8 mouse cellular contexts compared by ENCODE assay signal in genomic region chr6:116264018-116264651, GRCm38 (mm10). TPM values are rescaled to one million over a fixed set of nuclear protein-coding genes. Genes with fewer than 3 reads are reported as not detected.
DNase-seq lines count a peak whose midpoint lies in the region; ATAC-seq and TF ChIP-seq lines count a peak whose summit lies in the region.

Gene Zfand4 (plus strand): TSS chr6:116264222.

- peak; percentile 91 for DNase-seq in 3134 (ENCODE audit: extremely low read depth, insufficient read length, low spot score)
- peak; percentile 95 to 96 for DNase-seq in adrenal gland, postnatal 36 days
- peak; percentile 91 for DNase-seq in heart, adult 8-10 months (ENCODE audit: low spot score)
- peak; percentile 89 for DNase-seq in kidney, adult 9 months
- DNase-seq in limb, embryonic 14.5 days (ENCODE audit: low spot score): peak; percentile 94
- peak; percentile 94 for DNase-seq in midbrain, postnatal 0 days (ENCODE audit: low spot score)
- peak; percentile 91 to 92 for DNase-seq in spleen, postnatal 14 days (ENCODE audit: low spot score in 2 of 2)

- no peak for TF ChIP-seq POLR2A in limb, embryonic 14.5 days (IDR thresholded peaks at IDR 0.05; ENCODE audit: borderline replicate concordance, extremely low read depth, insufficient read depth, insufficient read length)

- under 1% methylated on average over 55 of the region's 67 CpGs for WGBS in embryonic facial prominence, embryonic 13.5 days
- WGBS in limb, embryonic 14.5 days: under 1% methylated on average over 44 of the region's 67 CpGs
- WGBS in midbrain, postnatal 0 days: under 1% methylated on average over 48 of the region's 67 CpGs

- H3K36me3 ChIP-seq in embryonic facial prominence, embryonic 13.5 days: peaks cover 30% of the 10 kb centered on the region
- H3K36me3 ChIP-seq in limb, embryonic 14.5 days (ENCODE audit: control insufficient read depth, insufficient read depth, low read length): peaks cover 24% of the 10 kb centered on the region
- H3K36me3 ChIP-seq in midbrain, postnatal 0 days (ENCODE audit: insufficient read depth, low read length): peaks cover 15% of the 10 kb centered on the region

- H3K9me3 ChIP-seq in embryonic facial prominence, embryonic 13.5 days: no peaks in the 10 kb centered on the region
- H3K9me3 ChIP-seq in limb, embryonic 14.5 days (ENCODE audit: control insufficient read depth, low read length): no peaks in the 10 kb centered on the region
- no peaks in the 10 kb centered on the region for H3K9me3 ChIP-seq in midbrain, postnatal 0 days (ENCODE audit: low read length)

- peak within 1 kb of the TSS; percentile 71 for H3K27ac ChIP-seq in embryonic facial prominence, embryonic 13.5 days
- H3K27ac ChIP-seq in limb, embryonic 14.5 days (replicated peaks; ENCODE audit: low read depth, low read length): no peak within 1 kb of the TSS
- no peak within 1 kb of the TSS for H3K27ac ChIP-seq in midbrain, postnatal 0 days (ENCODE audit: low read depth, low read length)

- H3K4me2 ChIP-seq in embryonic facial prominence, embryonic 13.5 days: peak within 1 kb of the TSS; percentile 73
- peak within 1 kb of the TSS; percentile 74 for H3K4me2 ChIP-seq in limb, embryonic 14.5 days (replicated peaks; ENCODE audit: low read depth, low read length, severe bottlenecking)
- H3K4me2 ChIP-seq in midbrain, postnatal 0 days (ENCODE audit: low read depth, low read length, poor library complexity, severe bottlenecking): peak within 1 kb of the TSS; percentile 74

- no peak for TF ChIP-seq CTCF in midbrain, postnatal 0 days (IDR thresholded peaks at IDR 0.05)

- peak within 1 kb of the TSS; percentile 81 for H3K9ac ChIP-seq in embryonic facial prominence, embryonic 13.5 days
- peak within 1 kb of the TSS; percentile 71 for H3K9ac ChIP-seq in limb, embryonic 14.5 days (ENCODE audit: low read depth, low read length, severe bottlenecking)
- peak within 1 kb of the TSS; percentile 61 for H3K9ac ChIP-seq in midbrain, postnatal 0 days (replicated peaks; ENCODE audit: low read length, poor library complexity, severe bottlenecking)

- peak within 1 kb of the TSS; percentile 64 for H3K4me3 ChIP-seq in embryonic facial prominence, embryonic 13.5 days
- H3K4me3 ChIP-seq in limb, embryonic 14.5 days (replicated peaks; ENCODE audit: low read length): peak within 1 kb of the TSS; percentile 57
- peak within 1 kb of the TSS; percentile 56 for H3K4me3 ChIP-seq in midbrain, postnatal 0 days (ENCODE audit: low read depth, low read length)

- ATAC-seq in embryonic facial prominence, embryonic 13.5 days (ENCODE audit: insufficient number of reproducible peaks, insufficient read depth, low FRiP score, low TSS enrichment, low read depth): peak; percentile 91
- peak; percentile 98 for ATAC-seq in limb, embryonic 14.5 days (ENCODE audit: low FRiP score, low read depth)
- ATAC-seq in midbrain, postnatal 0 days (ENCODE audit: low FRiP score): peak; percentile 91

- peaks cover 14% of the 10 kb centered on the region for H3K4me1 ChIP-seq in embryonic facial prominence, embryonic 13.5 days
- peaks cover 3% of the 10 kb centered on the region; the same call in 1 of the 2 replicates for H3K4me1 ChIP-seq in limb, embryonic 14.5 days (ENCODE audit: control insufficient read depth, insufficient read depth, low read length)
- H3K4me1 ChIP-seq in midbrain, postnatal 0 days (ENCODE audit: insufficient read depth, low read length): no peaks in the 10 kb centered on the region; the same call in 1 of the 2 replicates

- no peaks in the 10 kb centered on the region for H3K27me3 ChIP-seq in embryonic facial prominence, embryonic 13.5 days
- H3K27me3 ChIP-seq in limb, embryonic 14.5 days (ENCODE audit: control insufficient read depth, insufficient read depth, low read length): no peaks in the 10 kb centered on the region
- H3K27me3 ChIP-seq in midbrain, postnatal 0 days (ENCODE audit: insufficient read depth, low read length): no peaks in the 10 kb centered on the region

RNA-seq across cellular contexts. Expression of gene Zfand4, which starts in this region (rescaled TPM):
- 1 to 10 TPM in 1 of 2 experiments, under 1 TPM in 1; 0.93 to 1.0 TPM for total RNA-seq in adrenal gland, postnatal 36 days (2021)
- polyA plus RNA-seq in embryonic facial prominence, embryonic 13.5 days (2015; fragmentation: Nextera tagmentation; extraction: Ambion mirVana): 9.7 and 11.7 TPM in 2 replicates
- 1 to 10 TPM; 2.3 to 5.8 (median 2.9) TPM for total RNA-seq in heart, adult 8-10 months (2022)
- polyA plus RNA-seq in limb, embryonic 14.5 days (2012; rRNA removed): 3.7 and 4.7 TPM in 2 replicates
- polyA plus RNA-seq in limb, embryonic 14.5 days (2014; fragmentation: Nextera tagmentation; extraction: Ambion mirVana): 6.5 and 8.2 TPM in 2 replicates
- total RNA-seq in midbrain, postnatal 0 days (2014; rRNA removed): 5.8 and 9.1 TPM in 2 replicates
- 5.8 and 6.8 TPM in 2 replicates for polyA plus RNA-seq in midbrain, postnatal 0 days (2015; fragmentation: Nextera tagmentation; extraction: Ambion mirVana)
